Mouse (Mus musculus) heart, adult 2 months (tissue): ENCODE measurements around the gene Tmem186. TPM values are rescaled to one million over a fixed set of nuclear protein-coding genes. Genes with fewer than 3 reads are reported as not detected.

ENCODE experiments used
- DNase-seq, 2 experiments: peaks; one replicate each; pipeline ENCODE4 v3.0.0; 2021
- H3K27ac ChIP-seq: fragments of 200-600 bp; 2 replicates; pipeline ENCODE4 v1.8.1; 2022
- H3K27me3 ChIP-seq: fragments of 200-500 bp; 2 replicates; pipeline ENCODE4 v1.6.1; 2012; ENCODE audit warnings: mild to moderate bottlenecking, low read length, inconsistent platforms, mixed read lengths; ENCODE audit not compliant: control insufficient read depth, insufficient read depth
- H3K36me3 ChIP-seq: fragments of 200-500 bp; 2 replicates; pipeline ENCODE4 v1.6.1; 2012; ENCODE audit warnings: low read length, inconsistent platforms; ENCODE audit not compliant: control insufficient read depth, insufficient read depth
- H3K4me1 ChIP-seq: fragments of 200-500 bp; 2 replicates; pipeline ENCODE4 v1.6.1; 2011; ENCODE audit warnings: low read length; ENCODE audit not compliant: control insufficient read depth, insufficient read depth
- H3K4me3 ChIP-seq: fragments of 200-600 bp; 2 replicates; pipeline ENCODE4 v1.8.1; 2022
- H3K79me2 ChIP-seq: fragments of 200-500 bp; replicated peaks from 2 replicates; pipeline ENCODE4 v1.6.1; 2012; ENCODE audit warnings: mild to moderate bottlenecking, inconsistent platforms, low read length, moderate library complexity, mixed read lengths; ENCODE audit not compliant: control insufficient read depth, insufficient read depth
- H3K9ac ChIP-seq: fragments of 200-500 bp; 2 replicates; pipeline ENCODE4 v1.6.1; 2012; ENCODE audit warnings: low read depth, mild to moderate bottlenecking, control low read depth, inconsistent platforms, low read length, mixed read lengths
- CTCF ChIP-seq: fragments of 200-600 bp; IDR thresholded peaks from 2 replicates; pipeline ENCODE4 v1.8.1; 2022; ENCODE audit warnings: antibody characterized with exemption, mild to moderate bottlenecking, moderate library complexity
- EP300 ChIP-seq: fragments of 200-500 bp; IDR thresholded peaks from 2 replicates; pipeline ENCODE4 v1.6.1; 2011; ENCODE audit warnings: low read depth, low read length, control low read depth; ENCODE audit not compliant: insufficient read depth
- POLR2A ChIP-seq: fragments of 200-500 bp; IDR thresholded peaks from 2 replicates; pipeline ENCODE4 v1.6.1; 2011; ENCODE audit warnings: mild to moderate bottlenecking, low read depth, low read length, control low read depth; ENCODE audit not compliant: insufficient read depth
- WGBS: fragments of 180-500 bp; shearing (Covaris S2); methylation state at CpG from one replicate; pipeline ENCODE4 v1.1.7; 2018; 5-methylcytosine and 5-hydroxymethylcytosine counted together
- intact Hi-C: fragments of 180-260 bp; cut with DNase I; formaldehyde crosslinking; loops from one replicate; pipeline ENCODE4 v1.15.1; 2025
- polyA plus RNA-seq: library from polyadenylated mRNA; depleted of rRNA; stranded (reverse); fragments of >200 nt; gene quantifications from 2 replicates; pipeline ENCODE4 v1.2.3, GENCODE M21; 2012
- total RNA-seq, 2 experiments: library from RNA; stranded (reverse); gene quantifications; 2 replicates each; pipeline ENCODE4 v1.2.3; 2021

Gene Tmem186
- total and polyA plus RNA-seq, 3 experiments = 13.7 to 19.1 (median 17.2) TPM

DNA sequence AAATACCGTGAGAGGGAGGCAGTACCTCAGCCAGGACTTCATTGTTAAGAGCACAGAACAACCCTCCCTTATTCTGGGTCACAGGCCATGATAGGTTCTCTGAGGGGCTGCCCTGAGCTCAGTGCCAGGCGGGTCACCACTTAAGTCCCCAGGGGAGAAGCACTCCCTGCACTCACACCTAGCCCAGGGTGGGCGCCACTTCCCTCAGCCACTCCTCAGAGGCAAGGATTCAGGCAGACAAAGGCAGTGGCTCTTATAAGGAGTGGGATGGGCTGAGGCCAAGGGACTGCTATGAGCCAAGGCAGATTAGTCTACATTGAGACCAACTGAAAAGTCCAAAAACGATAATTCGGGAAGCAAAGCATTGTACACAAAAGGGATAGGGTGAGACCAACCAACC lies 27.9 kb upstream of the Tmem186 start:
- no peak for DNase-seq

GRCm38 (mm10) chr16:8663606-8664539 lies 26.4 kb upstream of the Tmem186 start:
- Histone ChIP-seq H3K79me2 (no peaks in the 10 kb centered on the region), H3K27me3 (no peaks in the 10 kb centered on the region), H3K36me3 (peaks cover 2% of the 10 kb centered on the region; the same call in 1 of the 2 replicates), H3K9ac (no peak overlapping the region), H3K4me3 (no peak overlapping the region), H3K4me1 (peaks cover 33% of the 10 kb centered on the region), H3K27ac (peak overlapping the region; percentile 57)
- peak in 1 of 2 experiments; percentile 42 for DNase-seq
- TF ChIP-seq EP300 (no peak), POLR2A (no peak), CTCF (no peak)
- WGBS = 68% methylated on average over 24 of the region's 24 CpGs
- intact Hi-C loops = no loop called here

More for the DNA sequence above, 27.9 kb upstream of the Tmem186 start:
- no peak for TF ChIP-seq CTCF
- no peak for TF ChIP-seq POLR2A
- TF ChIP-seq EP300 = no peak
- Histone ChIP-seq H3K27me3 (no peaks in the 10 kb centered on the region), H3K79me2 (no peaks in the 10 kb centered on the region; the same call in 1 of the 2 replicates), H3K4me1 (peaks cover 43% of the 10 kb centered on the region), H3K27ac (peak overlapping the region; percentile 84), H3K4me3 (no peak overlapping the region), H3K9ac (no peak overlapping the region), H3K36me3 (peaks cover 2% of the 10 kb centered on the region; the same call in 1 of the 2 replicates)
- WGBS = 57% methylated on average over 5 of the region's 5 CpGs
- intact Hi-C loops = no loop called here

- TF ChIP-seq CTCF (no peak), EP300 (no peak), POLR2A (no peak)
- WGBS = 27% methylated on average over 1 of the region's 2 CpGs
- no peak overlapping the region for H3K9ac ChIP-seq
- peaks cover 2% of the 10 kb centered on the region; the same call in 1 of the 2 replicates for H3K36me3 ChIP-seq
- H3K27ac ChIP-seq = peak overlapping the region; percentile 57
- intact Hi-C loops = no loop called here
- no peaks in the 10 kb centered on the region for H3K79me2 ChIP-seq
- no peak for DNase-seq
- no peaks in the 10 kb centered on the region for H3K27me3 ChIP-seq
- H3K4me1 ChIP-seq = peaks cover 29% of the 10 kb centered on the region
- H3K4me3 ChIP-seq = no peak overlapping the region
Measured at GRCm38 (mm10) chr16:8663022-8663421, 25.5 kb upstream of the Tmem186 start.

- H3K4me3 ChIP-seq = no peak overlapping the region
- no peak overlapping the region for H3K9ac ChIP-seq
- H3K27me3 ChIP-seq = no peaks in the 10 kb centered on the region
- no peak for DNase-seq
- no peak overlapping the region for H3K27ac ChIP-seq
- 86% methylated on average over 4 of the region's 4 CpGs for WGBS
- intact Hi-C loops = no loop called here
- no peaks in the 10 kb centered on the region for H3K36me3 ChIP-seq
- TF ChIP-seq EP300 (no peak), CTCF (no peak), POLR2A (no peak)
- peaks cover 3% of the 10 kb centered on the region; the same call in 1 of the 2 replicates for H3K4me1 ChIP-seq
- no peaks in the 10 kb centered on the region for H3K79me2 ChIP-seq
Measured at GRCm38 (mm10) chr16:8658764-8659163, 21.3 kb upstream of the Tmem186 start.

DNA sequence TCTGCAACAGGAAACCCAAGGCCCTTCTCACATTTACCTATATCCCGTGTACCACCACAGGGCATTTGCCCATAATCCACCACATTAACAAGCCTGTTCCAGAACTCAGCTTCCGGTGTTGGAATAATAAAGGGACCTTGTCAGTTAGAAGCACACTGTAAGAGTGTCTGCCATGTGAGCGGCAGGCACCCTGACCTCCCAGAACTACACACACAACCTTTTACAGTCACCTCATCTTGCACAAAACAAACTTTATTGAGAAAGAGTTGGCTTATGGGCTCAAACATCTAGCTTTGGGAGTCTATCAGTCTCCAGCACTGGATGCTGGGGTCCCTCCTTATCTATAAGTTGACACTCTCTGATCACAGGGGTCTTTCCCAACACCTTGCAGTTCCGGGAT lies 20.8 kb upstream of the Tmem186 start:
- TF ChIP-seq CTCF (no peak), POLR2A (no peak), EP300 (no peak)
- intact Hi-C loops = no loop called here
- Histone ChIP-seq H3K4me1 (peaks cover 3% of the 10 kb centered on the region; the same call in 1 of the 2 replicates), H3K27ac (no peak overlapping the region), H3K9ac (no peak overlapping the region), H3K4me3 (no peak overlapping the region), H3K79me2 (no peaks in the 10 kb centered on the region), H3K36me3 (no peaks in the 10 kb centered on the region), H3K27me3 (no peaks in the 10 kb centered on the region)
- no peak for DNase-seq
- WGBS = 75% methylated on average over 4 of the region's 4 CpGs

- Histone ChIP-seq H3K79me2 (no peaks in the 10 kb centered on the region), H3K9ac (no peak overlapping the region), H3K36me3 (no peaks in the 10 kb centered on the region), H3K27me3 (no peaks in the 10 kb centered on the region), H3K27ac (no peak overlapping the region), H3K4me3 (no peak overlapping the region), H3K4me1 (no peaks in the 10 kb centered on the region)
- intact Hi-C loops = no loop called here
- WGBS = 91% methylated on average over 2 of the region's 2 CpGs
- no peak for DNase-seq
- TF ChIP-seq EP300 (no peak), CTCF (peak; percentile 17; the same call in 1 of the 2 replicates)
Measured at GRCm38 (mm10) chr16:8656256-8656655, 18.7 kb upstream of the Tmem186 start.
